Mouse (Mus musculus) central nervous system, embryonic 18 days (tissue): ENCODE measurements around the gene Colgalt2. TPM values are rescaled to one million over a fixed set of nuclear protein-coding genes. Genes with fewer than 3 reads are reported as not detected.

Source experiments
- polyA plus RNA-seq: library from polyadenylated mRNA; depleted of rRNA; stranded (reverse); fragments of >200 nt; gene quantifications from 2 replicates; pipeline ENCODE4 v1.2.3, GENCODE M21; 2012; rRNA removed

The Colgalt2 gene
- 5.8 and 6.4 TPM in 2 replicates for polyA plus RNA-seq

GRCm38 (mm10) chr1:152399790-152400555, at the start of gene Colgalt2:
Colgalt2 (plus strand) TSS chr1:152399830.

GRCm38 (mm10) chr1:152386188-152386835, 13.3 kb upstream of the Colgalt2 start, which contains the start of gene Tsen15:
Tsen15 (minus strand) TSS chr1:152386688.

Other genes with a start within 250 kb of the Colgalt2 start
- 36.5 and 39.2 TPM in 2 replicates for gene Tsen15, start 13.1 kb upstream of the Colgalt2 start, polyA plus RNA-seq